Mouse (Mus musculus) limb, embryonic 10.5 days (tissue): ENCODE results near the gene Gm5726. TPM values are rescaled to one million over a fixed set of nuclear protein-coding genes. Genes with fewer than 3 reads are reported as not detected.
"Not testable (repeated sequence)": the region's sequence is repeated elsewhere in the genome, so short reads cannot be mapped to it uniquely, and the experiment has no call there.

Source experiments
- DNase-seq: peaks from one replicate; pipeline ENCODE4 v3.0.0-alpha.2; 2017; ENCODE audit warnings: low spot score
- H3K27ac ChIP-seq: fragments of 300-500 bp; sonication (generic); 2 replicates; pipeline ENCODE4 v1.5.1; 2016; ENCODE audit warnings: mild to moderate bottlenecking
- H3K27me3 ChIP-seq: fragments of 300-500 bp; sonication (generic); 2 replicates; pipeline ENCODE4 v1.6.1; 2016; ENCODE audit warnings: low read depth, mild to moderate bottlenecking; ENCODE audit not compliant: poor library complexity, severe bottlenecking
- H3K36me3 ChIP-seq: fragments of 300-500 bp; sonication (generic); 2 replicates; pipeline ENCODE4 v1.6.1; 2016; ENCODE audit warnings: mild to moderate bottlenecking, moderate library complexity
- H3K4me1 ChIP-seq: fragments of 300-500 bp; sonication (generic); 2 replicates; pipeline ENCODE4 v1.6.1; 2016
- H3K4me3 ChIP-seq: fragments of 300-500 bp; sonication (generic); 2 replicates; pipeline ENCODE4 v1.5.1; 2016; ENCODE audit warnings: mild to moderate bottlenecking, moderate library complexity
- H3K9me3 ChIP-seq: fragments of 300-500 bp; sonication (generic); replicated peaks from 2 replicates; pipeline ENCODE4 v1.6.1; 2016; ENCODE audit warnings: mild to moderate bottlenecking
- WGBS: fragments of 180-500 bp; shearing (Covaris S2); methylation state at CpG from one replicate; pipeline ENCODE4 v1.1.7; 2016; 5-methylcytosine and 5-hydroxymethylcytosine counted together
- polyA plus RNA-seq: library from polyadenylated mRNA; unstranded; fragments of >200 nt; fragmentation: Nextera tagmentation; extraction: Ambion mirVana; gene quantifications from 2 replicates; pipeline ENCODE4 v1.2.1, GENCODE M21; 2016

The Gm5726 gene
- polyA plus RNA-seq = not detected in 2 replicates

DNA sequence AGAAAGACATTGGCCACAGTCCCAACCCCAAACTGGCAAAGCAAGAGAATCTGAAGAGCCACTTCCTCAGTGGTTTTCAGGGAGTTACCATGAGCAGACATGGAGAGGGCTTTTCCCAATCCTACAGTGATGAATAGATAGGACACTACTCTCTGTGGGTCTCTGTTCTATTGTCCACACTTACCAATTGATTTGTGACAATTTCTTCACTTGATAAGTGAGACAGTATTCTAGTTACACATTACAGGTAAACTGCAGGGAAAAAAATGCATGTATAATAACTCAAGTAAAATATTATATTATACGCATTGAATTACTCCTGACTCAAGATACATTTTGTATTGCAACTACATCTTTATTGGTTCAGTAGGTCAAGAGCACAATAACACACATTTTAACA lies at the start of gene Gm5726:
TSS of gene Gm5726 (minus strand) at position 101 of the 400 bp plus-strand sequence.
- WGBS = no CpG with 5 or more reads among the region's 1 CpGs
- not testable (repeated sequence) for H3K4me1 ChIP-seq, H3K36me3 ChIP-seq

DNA sequence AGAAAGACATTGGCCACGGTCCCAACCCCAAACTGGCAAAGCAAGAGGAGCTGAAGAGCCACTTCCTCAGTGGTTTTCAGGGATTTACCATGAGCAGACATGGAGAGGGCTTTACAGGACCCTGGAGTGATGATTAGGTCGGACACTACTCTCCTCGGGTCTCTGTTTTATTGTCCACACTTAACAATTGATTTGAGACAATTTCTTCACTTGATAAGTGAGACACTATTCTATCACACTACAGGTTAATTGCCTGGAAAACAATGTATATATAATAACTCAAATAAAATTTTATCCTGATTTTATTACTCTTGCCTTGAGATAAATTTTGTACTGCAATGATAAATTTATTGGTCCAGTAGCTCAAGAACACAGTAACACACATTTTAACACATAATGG lies 30.6 kb upstream of the Gm5726 start, which contains the start of gene Gm4141:
TSS of gene Gm4141 (minus strand) at position 101 of the 400 bp plus-strand sequence.
- H3K36me3 ChIP-seq, H3K27ac ChIP-seq, H3K4me3 ChIP-seq, H3K27me3 ChIP-seq, H3K4me1 ChIP-seq, DNase-seq, H3K9me3 ChIP-seq: not testable (repeated sequence)
- WGBS = no CpG with 5 or more reads among the region's 3 CpGs

More for the DNA sequence above, at the start of gene Gm5726:
- not testable (repeated sequence) for H3K4me3 ChIP-seq, H3K27me3 ChIP-seq, H3K9me3 ChIP-seq, H3K27ac ChIP-seq, DNase-seq

- no CpG with 5 or more reads among the region's 3 CpGs for WGBS
Measured at GRCm38 (mm10) chr7:20533537-20533936, 12.0 kb downstream of the Gm5726 start, which contains the start of gene Vmn1r104. Gene Vmn1r104 (plus strand): TSS chr7:20533837.

DNA sequence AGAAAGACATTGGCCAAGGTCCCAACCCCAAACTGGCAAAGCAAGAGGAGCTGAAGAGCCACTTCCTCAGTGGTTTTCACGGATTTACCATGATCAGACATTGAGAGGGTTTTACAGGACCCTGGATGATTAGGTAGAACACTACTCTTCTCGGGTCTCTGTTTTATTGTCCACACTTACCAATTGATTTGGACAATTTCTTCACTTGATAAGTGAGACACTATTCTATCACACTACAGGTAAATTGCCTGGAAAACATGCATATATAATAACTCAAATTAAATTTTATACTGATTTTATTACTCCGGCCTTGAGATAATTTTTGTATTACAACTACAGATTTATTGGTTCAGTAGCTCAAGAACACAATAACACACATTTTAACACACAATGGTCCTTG lies 35.1 kb downstream of the Gm5726 start, which contains the start of gene Vmn1r103:
TSS of gene Vmn1r103 (minus strand) at position 101 of the 400 bp plus-strand sequence.
- not testable (repeated sequence) for DNase-seq, H3K4me3 ChIP-seq, H3K36me3 ChIP-seq, H3K27me3 ChIP-seq, H3K9me3 ChIP-seq, H3K27ac ChIP-seq, H3K4me1 ChIP-seq
- WGBS = no CpG with 5 or more reads among the region's 3 CpGs

More at GRCm38 (mm10) chr7:20533537-20533936, 12.0 kb downstream of the Gm5726 start, which contains the start of gene Vmn1r104:
- not testable (repeated sequence) for H3K4me3 ChIP-seq, H3K4me1 ChIP-seq, H3K27ac ChIP-seq, H3K9me3 ChIP-seq, H3K36me3 ChIP-seq, DNase-seq, H3K27me3 ChIP-seq

Other genes with a start within 250 kb of the Gm5726 start
- gene Gm4133, start 211.7 kb downstream of the Gm5726 start, polyA plus RNA-seq = not detected in 2 replicates
- not detected in 2 replicates for gene Gm5728, start 170.3 kb downstream of the Gm5726 start, polyA plus RNA-seq
- not detected in 2 replicates for gene Vmn1r100, start 127.8 kb downstream of the Gm5726 start, polyA plus RNA-seq
- not detected in 2 replicates for gene Vmn1r101, start 103.2 kb downstream of the Gm5726 start, polyA plus RNA-seq
- gene Gm10670, start 70.8 kb downstream of the Gm5726 start, polyA plus RNA-seq = not detected in 2 replicates
- not detected in 2 replicates for gene Vmn1r103, start 35.2 kb downstream of the Gm5726 start, polyA plus RNA-seq
- not detected in 2 replicates for gene Vmn1r104, start 11.9 kb downstream of the Gm5726 start, polyA plus RNA-seq
- gene Gm4141, start 30.5 kb upstream of the Gm5726 start, polyA plus RNA-seq = not detected in 2 replicates
- not detected in 2 replicates for gene Gm4513, start 53.3 kb upstream of the Gm5726 start, polyA plus RNA-seq
- not detected in 2 replicates for gene Vmn1r107, start 123.2 kb upstream of the Gm5726 start, polyA plus RNA-seq
- not detected in 2 replicates for gene Vmn1r111, start 157.5 kb upstream of the Gm5726 start, polyA plus RNA-seq
- gene Gm10668, start 184.9 kb upstream of the Gm5726 start, polyA plus RNA-seq = not detected in 2 replicates
- not detected in 2 replicates for gene Vmn1r112, start 225.4 kb upstream of the Gm5726 start, polyA plus RNA-seq
- gene Vmn1r113, start 241.5 kb upstream of the Gm5726 start, polyA plus RNA-seq = not detected in 2 replicates